Mouse (Mus musculus): ENCODE measurements around the gene Sh3gl3. TPM values are rescaled to one million over a fixed set of nuclear protein-coding genes. Genes with fewer than 3 reads are reported as not detected.
A peak's percentile ranks its signal among the peaks of the same experiment; 100 is the strongest.

The Sh3gl3 gene
- polyA plus RNA-seq, 1 experiment from 2014 or later = 72.2 TPM

GRCm38 (mm10) chr7:82248953-82249695 lies 75.5 kb downstream of the Sh3gl3 start:
- Histone ChIP-seq H3K9ac (no peak overlapping the region), H3K4me2 (replicated peaks) (no peak overlapping the region), H3K36me3 (replicated peaks; ENCODE audit: control insufficient read depth, insufficient read depth) (no peaks in the 10 kb centered on the region), H3K4me1 (replicated peaks; ENCODE audit: control insufficient read depth, insufficient read depth, low read length) (0 out of 2 replicates have a peak, but pooled peaks cover 7% of the 10 kb centered on the region), H3K4me3 (replicated peaks; ENCODE audit: low read length) (no peak overlapping the region), H3K27ac (no peak overlapping the region; the same call in 1 of the 2 replicates), H3K27me3 (ENCODE audit: control insufficient read depth, insufficient read depth, low read length) (no peaks in the 10 kb centered on the region), H3K9me3 (ENCODE audit: control insufficient read depth, low read length) (no peaks in the 10 kb centered on the region)
- WGBS = 68% methylated on average over 10 of the region's 10 CpGs
- ATAC-seq (ENCODE audit: low FRiP score) (no peak; the same call in 1 of the 2 replicates), DNase-seq (ENCODE audit: low spot score) (no peak)

DNA sequence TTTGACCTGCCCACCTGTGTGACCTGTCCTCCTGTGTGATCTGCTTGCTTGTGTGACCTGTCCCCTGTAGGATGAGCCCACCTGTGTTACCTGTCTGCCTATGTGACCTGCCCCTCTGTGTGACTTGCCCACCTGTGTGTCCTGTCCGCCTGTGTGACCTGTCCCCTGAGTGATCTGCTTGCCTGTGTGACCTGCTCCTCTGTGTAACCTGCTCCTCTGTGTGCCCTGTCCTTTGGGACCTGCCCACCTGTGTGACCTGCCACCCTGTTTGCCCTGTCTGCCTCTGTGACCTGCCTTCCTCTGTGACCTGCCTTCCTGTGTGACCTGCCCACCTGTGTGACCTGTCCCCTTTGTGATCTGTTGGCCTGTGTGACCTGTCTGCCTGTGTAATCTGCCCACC lies 79.7 kb downstream of the Sh3gl3 start:
- H3K9ac ChIP-seq = no peak overlapping the region
- no peak for DNase-seq (ENCODE audit: low spot score)
- H3K9me3 ChIP-seq (ENCODE audit: control insufficient read depth, low read length) = no peaks in the 10 kb centered on the region
- H3K4me1 ChIP-seq (replicated peaks; ENCODE audit: control insufficient read depth, insufficient read depth, low read length) = 0 out of 2 replicates have a peak, but pooled peaks cover 7% of the 10 kb centered on the region
- WGBS = 93% methylated on average over 1 of the region's 1 CpGs
- no peaks in the 10 kb centered on the region for H3K27me3 ChIP-seq (ENCODE audit: control insufficient read depth, insufficient read depth, low read length)
- no peaks in the 10 kb centered on the region for H3K36me3 ChIP-seq (replicated peaks; ENCODE audit: control insufficient read depth, insufficient read depth)
- no peak overlapping the region for H3K4me3 ChIP-seq (replicated peaks; ENCODE audit: low read length)
- no peak; the same call in 1 of the 2 replicates for ATAC-seq (ENCODE audit: low FRiP score)
- H3K27ac ChIP-seq = no peak overlapping the region
- H3K4me2 ChIP-seq (replicated peaks) = no peak overlapping the region

DNA sequence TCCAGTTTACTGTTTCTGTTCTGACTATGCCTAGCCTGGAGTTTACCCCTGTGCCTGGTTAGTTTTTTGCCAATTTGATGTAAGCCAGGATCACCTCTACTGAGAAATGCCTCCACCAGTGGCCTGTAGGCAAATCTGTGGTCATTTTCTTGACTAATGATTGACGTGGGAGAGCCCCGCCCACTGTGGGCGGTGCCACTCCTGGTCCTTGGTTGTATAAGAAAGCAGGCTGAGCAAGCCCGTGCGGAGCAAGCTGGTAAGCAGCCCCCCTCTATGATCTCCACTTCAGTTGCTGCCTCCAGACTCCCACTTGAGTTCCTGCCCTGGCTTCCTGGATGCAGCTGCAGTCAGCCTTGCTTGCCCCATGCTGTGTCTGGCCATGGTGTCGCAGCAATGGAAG lies 83.3 kb downstream of the Sh3gl3 start:
- Histone ChIP-seq H3K9me3 (ENCODE audit: control insufficient read depth, low read length) (no peaks in the 10 kb centered on the region), H3K27me3 (ENCODE audit: control insufficient read depth, insufficient read depth, low read length) (no peaks in the 10 kb centered on the region), H3K36me3 (replicated peaks; ENCODE audit: control insufficient read depth, insufficient read depth) (no peaks in the 10 kb centered on the region), H3K27ac (no peak overlapping the region), H3K4me3 (replicated peaks; ENCODE audit: low read length) (no peak overlapping the region), H3K4me2 (replicated peaks) (no peak overlapping the region), H3K9ac (no peak overlapping the region), H3K4me1 (replicated peaks; ENCODE audit: control insufficient read depth, insufficient read depth, low read length) (no peaks in the 10 kb centered on the region)
- DNase-seq (ENCODE audit: low spot score) (no peak), ATAC-seq (ENCODE audit: low FRiP score) (no peak)
- 78% methylated on average over 6 of the region's 6 CpGs for WGBS

DNA sequence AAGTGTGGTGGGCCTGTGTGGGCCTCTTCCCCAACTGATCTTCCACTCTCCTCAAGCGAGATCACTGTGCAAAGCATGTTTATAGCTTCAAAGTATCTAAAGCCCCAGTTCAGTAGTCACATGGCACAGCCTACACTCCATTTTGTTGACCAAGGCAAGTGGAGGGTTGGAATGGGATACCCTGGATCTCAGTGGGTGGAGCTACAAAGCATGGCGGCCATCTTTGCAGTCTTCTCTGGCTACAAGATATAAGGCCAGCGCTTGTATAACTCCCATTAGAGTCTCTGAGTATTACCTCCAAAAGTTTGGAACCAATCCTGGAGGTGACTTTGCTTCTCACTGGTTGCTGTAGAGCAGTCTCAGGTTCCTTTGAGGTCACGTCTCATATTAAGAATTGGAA lies 83.9 kb downstream of the Sh3gl3 start:
- ATAC-seq (ENCODE audit: low FRiP score) = no peak
- Histone ChIP-seq H3K9ac (no peak overlapping the region), H3K27ac (no peak overlapping the region), H3K4me3 (replicated peaks; ENCODE audit: low read length) (no peak overlapping the region), H3K9me3 (ENCODE audit: control insufficient read depth, low read length) (no peaks in the 10 kb centered on the region), H3K4me2 (replicated peaks) (no peak overlapping the region), H3K4me1 (replicated peaks; ENCODE audit: control insufficient read depth, insufficient read depth, low read length) (no peaks in the 10 kb centered on the region), H3K27me3 (ENCODE audit: control insufficient read depth, insufficient read depth, low read length) (no peaks in the 10 kb centered on the region), H3K36me3 (replicated peaks; ENCODE audit: control insufficient read depth, insufficient read depth) (no peaks in the 10 kb centered on the region)
- WGBS = 97% methylated on average over 4 of the region's 4 CpGs
- no peak for DNase-seq (ENCODE audit: low spot score)

DNA sequence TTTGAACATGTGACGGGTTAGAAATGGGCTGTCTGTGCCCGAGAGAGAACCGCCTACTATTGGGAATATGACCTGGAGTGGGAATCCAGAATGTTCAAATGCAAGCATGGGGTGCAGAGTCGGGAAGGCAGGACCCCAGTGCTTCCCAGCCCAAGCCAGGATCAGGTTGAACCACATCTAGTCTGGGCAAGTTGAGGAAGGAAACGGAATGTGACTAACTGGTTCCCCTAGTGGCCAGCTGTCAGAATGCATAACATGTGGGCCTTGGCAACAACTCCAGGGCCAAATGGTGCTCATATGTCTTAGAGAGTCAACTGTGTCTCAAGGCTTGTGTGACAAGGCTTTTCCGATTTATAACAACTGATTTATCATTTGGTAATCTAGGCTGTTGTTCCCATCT lies 86.6 kb downstream of the Sh3gl3 start:
- Histone ChIP-seq H3K9me3 (ENCODE audit: control insufficient read depth, low read length) (no peaks in the 10 kb centered on the region), H3K4me2 (replicated peaks) (no peak overlapping the region), H3K9ac (no peak overlapping the region), H3K27me3 (ENCODE audit: control insufficient read depth, insufficient read depth, low read length) (no peaks in the 10 kb centered on the region), H3K36me3 (replicated peaks; ENCODE audit: control insufficient read depth, insufficient read depth) (no peaks in the 10 kb centered on the region), H3K4me3 (replicated peaks; ENCODE audit: low read length) (no peak overlapping the region), H3K27ac (no peak overlapping the region), H3K4me1 (replicated peaks; ENCODE audit: control insufficient read depth, insufficient read depth, low read length) (no peaks in the 10 kb centered on the region)
- WGBS = 78% methylated on average over 6 of the region's 6 CpGs
- DNase-seq (ENCODE audit: low spot score) (peak; percentile 51), ATAC-seq (ENCODE audit: low FRiP score) (no peak)

DNA sequence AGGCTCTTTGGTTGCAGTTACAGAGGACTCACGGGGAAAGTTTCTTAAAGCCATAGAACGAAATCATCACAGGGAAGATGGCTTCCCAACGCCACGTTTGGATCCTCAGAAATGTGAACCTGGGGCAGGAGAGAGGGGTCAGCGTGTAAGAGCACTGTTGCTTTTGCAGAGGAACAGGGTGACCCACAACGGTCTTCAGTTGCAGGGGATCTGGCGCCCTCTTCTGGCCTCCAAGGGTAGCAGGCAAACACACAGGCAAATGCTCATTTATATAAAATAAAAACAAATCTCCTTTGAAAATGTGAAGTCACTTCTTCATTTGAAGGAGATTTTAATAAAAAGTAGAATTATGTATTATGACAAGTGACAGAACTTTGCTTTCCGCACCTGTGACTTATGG lies 89.5 kb downstream of the Sh3gl3 start:
- no peak overlapping the region for H3K9ac ChIP-seq
- ATAC-seq (ENCODE audit: low FRiP score) = no peak
- WGBS = 21% methylated on average over 8 of the region's 8 CpGs

DNA sequence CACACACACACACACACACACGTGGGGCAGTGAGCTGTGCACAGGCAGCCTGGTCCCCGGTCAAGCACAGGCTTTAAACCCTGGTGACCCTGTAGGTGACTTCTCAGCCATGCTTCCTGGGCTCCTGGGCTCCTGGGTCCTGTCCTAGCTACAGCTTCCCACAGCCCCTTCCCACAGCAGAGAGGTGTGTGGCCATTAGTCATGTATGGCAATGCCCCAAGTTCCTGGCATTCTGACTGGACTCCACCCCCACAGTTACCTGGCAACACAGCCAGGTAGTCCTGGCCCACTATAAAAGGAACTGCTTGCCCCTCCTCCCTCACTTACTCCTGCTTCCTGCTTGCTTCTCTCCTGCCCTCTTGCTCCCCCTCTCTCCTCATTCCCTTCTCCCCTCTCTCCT lies 90.5 kb downstream of the Sh3gl3 start:
- Histone ChIP-seq H3K9me3 (ENCODE audit: control insufficient read depth, low read length) (no peaks in the 10 kb centered on the region), H3K27me3 (ENCODE audit: control insufficient read depth, insufficient read depth, low read length) (no peaks in the 10 kb centered on the region), H3K4me2 (replicated peaks) (no peak overlapping the region), H3K27ac (no peak overlapping the region), H3K36me3 (replicated peaks; ENCODE audit: control insufficient read depth, insufficient read depth) (no peaks in the 10 kb centered on the region), H3K4me1 (replicated peaks; ENCODE audit: control insufficient read depth, insufficient read depth, low read length) (no peaks in the 10 kb centered on the region), H3K9ac (no peak overlapping the region), H3K4me3 (replicated peaks; ENCODE audit: low read length) (no peak overlapping the region)
- WGBS = 69% methylated on average over 2 of the region's 2 CpGs
- ATAC-seq (ENCODE audit: low FRiP score) (no peak), DNase-seq (ENCODE audit: low spot score) (no peak)

More for the DNA sequence above, 89.5 kb downstream of the Sh3gl3 start:
- Histone ChIP-seq H3K27me3 (ENCODE audit: control insufficient read depth, insufficient read depth, low read length) (no peaks in the 10 kb centered on the region), H3K4me3 (replicated peaks; ENCODE audit: low read length) (no peak overlapping the region), H3K9me3 (ENCODE audit: control insufficient read depth, low read length) (no peaks in the 10 kb centered on the region), H3K4me1 (replicated peaks; ENCODE audit: control insufficient read depth, insufficient read depth, low read length) (no peaks in the 10 kb centered on the region), H3K27ac (no peak overlapping the region), H3K4me2 (replicated peaks) (no peak overlapping the region), H3K36me3 (replicated peaks; ENCODE audit: control insufficient read depth, insufficient read depth) (no peaks in the 10 kb centered on the region)
- peak; percentile 67 for DNase-seq (ENCODE audit: low spot score)

GRCm38 (mm10) chr7:82265365-82265764 lies 91.7 kb downstream of the Sh3gl3 start:
- ATAC-seq (ENCODE audit: low FRiP score) (no peak), DNase-seq (ENCODE audit: low spot score) (no peak)
- WGBS = 75% methylated on average over 4 of the region's 4 CpGs
- no peaks in the 10 kb centered on the region for H3K4me1 ChIP-seq (replicated peaks; ENCODE audit: control insufficient read depth, insufficient read depth, low read length)
- no peaks in the 10 kb centered on the region for H3K9me3 ChIP-seq (ENCODE audit: control insufficient read depth, low read length)
- no peak overlapping the region for H3K9ac ChIP-seq
- H3K27ac ChIP-seq = no peak overlapping the region
- no peaks in the 10 kb centered on the region for H3K36me3 ChIP-seq (replicated peaks; ENCODE audit: control insufficient read depth, insufficient read depth)
- no peak overlapping the region for H3K4me3 ChIP-seq (replicated peaks; ENCODE audit: low read length)
- H3K4me2 ChIP-seq (replicated peaks) = no peak overlapping the region
- no peaks in the 10 kb centered on the region for H3K27me3 ChIP-seq (ENCODE audit: control insufficient read depth, insufficient read depth, low read length)

DNA sequence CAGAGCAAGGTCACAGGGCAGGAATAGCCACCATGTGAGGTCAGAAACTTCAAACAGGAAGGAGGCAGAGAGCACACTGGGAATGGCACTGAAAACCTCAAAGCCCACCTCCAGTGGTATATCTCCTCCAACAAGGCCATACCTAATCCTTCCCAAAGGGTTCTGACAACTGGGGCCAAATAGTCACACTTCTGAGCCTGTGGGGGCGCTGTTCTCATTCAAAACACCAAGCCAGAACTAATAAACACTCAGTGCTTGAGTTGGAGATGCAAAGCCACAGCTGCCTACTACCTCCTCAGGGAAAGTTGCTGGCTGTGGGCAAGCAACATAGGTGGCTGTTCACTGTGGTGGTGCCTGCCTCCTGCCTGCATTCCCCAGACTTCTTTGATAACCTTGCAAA lies 96.3 kb downstream of the Sh3gl3 start:
- no peak overlapping the region for H3K27ac ChIP-seq
- no peaks in the 10 kb centered on the region for H3K36me3 ChIP-seq (replicated peaks; ENCODE audit: control insufficient read depth, insufficient read depth)
- H3K4me2 ChIP-seq (replicated peaks) = no peak overlapping the region
- DNase-seq (ENCODE audit: low spot score) (no peak), ATAC-seq (ENCODE audit: low FRiP score) (no peak)
- H3K27me3 ChIP-seq (ENCODE audit: control insufficient read depth, insufficient read depth, low read length) = no peaks in the 10 kb centered on the region
- 11% methylated on average over 1 of the region's 1 CpGs for WGBS
- H3K9ac ChIP-seq = no peak overlapping the region
- H3K4me1 ChIP-seq (replicated peaks; ENCODE audit: control insufficient read depth, insufficient read depth, low read length) = no peaks in the 10 kb centered on the region
- H3K9me3 ChIP-seq (ENCODE audit: control insufficient read depth, low read length) = no peaks in the 10 kb centered on the region
- no peak overlapping the region for H3K4me3 ChIP-seq (replicated peaks; ENCODE audit: low read length)

- WGBS = 89% methylated on average over 5 of the region's 5 CpGs
- no peak overlapping the region for H3K4me2 ChIP-seq (replicated peaks)
These were observed 98.1 kb downstream of the Sh3gl3 start for GRCm38 (mm10) chr7:82271742-82272141.

More at GRCm38 (mm10) chr7:82271742-82272141, 98.1 kb downstream of the Sh3gl3 start:
- Histone ChIP-seq H3K36me3 (replicated peaks; ENCODE audit: control insufficient read depth, insufficient read depth) (no peaks in the 10 kb centered on the region), H3K9ac (no peak overlapping the region), H3K4me1 (replicated peaks; ENCODE audit: control insufficient read depth, insufficient read depth, low read length) (no peaks in the 10 kb centered on the region), H3K4me3 (replicated peaks; ENCODE audit: low read length) (no peak overlapping the region), H3K9me3 (ENCODE audit: control insufficient read depth, low read length) (no peaks in the 10 kb centered on the region), H3K27ac (no peak overlapping the region), H3K27me3 (ENCODE audit: control insufficient read depth, insufficient read depth, low read length) (no peaks in the 10 kb centered on the region)
- DNase-seq (ENCODE audit: low spot score) = no peak
- ATAC-seq (ENCODE audit: low FRiP score) = no peak
